In the genomic region with DNA sequence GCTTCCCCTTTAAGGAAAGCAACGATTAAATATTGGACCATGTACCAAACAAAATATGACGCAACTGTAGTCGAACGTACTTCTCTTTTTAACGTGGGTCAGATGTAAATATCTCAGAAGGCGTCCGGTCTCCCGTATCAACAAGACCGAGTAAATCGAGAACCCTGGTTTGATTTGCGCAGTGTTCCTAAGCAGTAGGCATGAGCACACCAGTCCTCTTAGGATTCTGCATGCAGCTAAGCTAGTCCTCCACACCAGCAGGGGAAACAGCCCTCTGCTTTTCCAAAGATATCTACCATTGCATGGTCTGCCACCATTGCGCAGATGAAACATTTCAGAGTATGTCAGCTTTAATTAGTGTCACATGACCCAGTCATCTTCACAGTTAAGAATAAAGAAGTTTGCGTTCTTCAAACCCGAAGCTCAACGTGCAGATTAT, we compare ENCODE assay signal across 12 mouse cellular contexts.
A peak's percentile ranks its signal among the peaks of the same experiment; 100 is the strongest.
DNase-seq lines count a peak whose midpoint lies in the region; ATAC-seq and TF ChIP-seq lines count a peak whose summit lies in the region.
"Had no signal": no experiment of that assay in that cellular context is flagged by ENCODE, and none has a peak within 500 bp of the region (broad histone marks: within the 10 kb centered on the region; RNA-seq: fewer than 3 reads in every experiment).

No protein-coding gene starts in this region.

- peaks cover 6% of the 10 kb centered on the region for H3K36me3 ChIP-seq in forebrain, embryonic 10.5 days (replicated peaks)
- no peaks in the 10 kb centered on the region for H3K36me3 ChIP-seq in hindbrain, embryonic 15.5 days
- H3K36me3 ChIP-seq in midbrain, postnatal 0 days (ENCODE audit: insufficient read depth, low read length), result no peaks in the 10 kb centered on the region

- no peak overlapping the region for H3K4me3 ChIP-seq in forebrain, embryonic 10.5 days
- no peak overlapping the region for H3K4me3 ChIP-seq in hindbrain, embryonic 15.5 days
- no peak overlapping the region for H3K4me3 ChIP-seq in midbrain, postnatal 0 days (ENCODE audit: low read depth, low read length)
- H3K4me3 ChIP-seq: erythroblast, embryonic 14.5 days; heart, embryonic 15.5 days had no signal

- TF ChIP-seq CTCF in midbrain, postnatal 0 days (IDR thresholded peaks at IDR 0.05), result peak; percentile 45

- 70% methylated on average over 15 of the region's 15 CpGs for WGBS in forebrain, embryonic 10.5 days
- 72% methylated on average over 15 of the region's 15 CpGs for WGBS in hindbrain, embryonic 15.5 days
- WGBS in midbrain, postnatal 0 days, result 32% methylated on average over 15 of the region's 15 CpGs

- DNase-seq in embryo, embryonic 11 days, result peak; percentile 40
- DNase-seq in embryo, embryonic 10.5 days (ENCODE audit: low spot score), result no peak
- DNase-seq in forebrain, embryonic 10.5 days (ENCODE audit: extremely low spot score, low spot score), result no peak
- DNase-seq in midbrain, postnatal 0 days (ENCODE audit: low spot score), result peak; percentile 64
- no peak for DNase-seq in natural killer cell, adult 2 months (ENCODE audit: low spot score in 2 of 2)
- no peak for DNase-seq in layer of hippocampus, postnatal 14 days (ENCODE audit: low spot score in 2 of 2)
- no peak for DNase-seq in cerebellum, postnatal 36 days
- DNase-seq: gastrocnemius, postnatal 10 days; lung, adult 18-20 months had no signal

- no peak overlapping the region for H3K9ac ChIP-seq in hindbrain, embryonic 15.5 days
- no peak overlapping the region for H3K9ac ChIP-seq in midbrain, postnatal 0 days (replicated peaks; ENCODE audit: low read length, poor library complexity, severe bottlenecking)
- H3K9ac ChIP-seq: heart, embryonic 15.5 days had no signal

- H3K9me3 ChIP-seq in forebrain, embryonic 10.5 days, result peaks cover 11% of the 10 kb centered on the region
- H3K9me3 ChIP-seq in hindbrain, embryonic 15.5 days, result no peaks in the 10 kb centered on the region
- H3K9me3 ChIP-seq in midbrain, postnatal 0 days (ENCODE audit: low read length), result no peaks in the 10 kb centered on the region
- H3K9me3 ChIP-seq: heart, embryonic 15.5 days had no signal

- peaks cover 42% of the 10 kb centered on the region for H3K4me1 ChIP-seq in forebrain, embryonic 10.5 days
- peaks cover 16% of the 10 kb centered on the region for H3K4me1 ChIP-seq in hindbrain, embryonic 15.5 days (replicated peaks)
- H3K4me1 ChIP-seq in midbrain, postnatal 0 days (ENCODE audit: insufficient read depth, low read length), result no peaks in the 10 kb centered on the region
- H3K4me1 ChIP-seq: heart, embryonic 15.5 days had no signal

- H3K4me2 ChIP-seq in hindbrain, embryonic 15.5 days, result peak overlapping the region; percentile 6; the same call in 1 of the 2 replicates
- peak overlapping the region; percentile 30 for H3K4me2 ChIP-seq in midbrain, postnatal 0 days (ENCODE audit: low read depth, low read length, poor library complexity, severe bottlenecking)
- H3K4me2 ChIP-seq: heart, embryonic 15.5 days had no signal

- H3K27me3 ChIP-seq in forebrain, embryonic 10.5 days (ENCODE audit: poor library complexity, severe bottlenecking), result peaks cover 16% of the 10 kb centered on the region
- H3K27me3 ChIP-seq in hindbrain, embryonic 15.5 days, result no peaks in the 10 kb centered on the region
- no peaks in the 10 kb centered on the region for H3K27me3 ChIP-seq in midbrain, postnatal 0 days (ENCODE audit: insufficient read depth, low read length)
- H3K27me3 ChIP-seq: heart, embryonic 15.5 days had no signal

- H3K27ac ChIP-seq in forebrain, embryonic 10.5 days, result peak overlapping the region; percentile 56; the same call in 1 of the 2 replicates
- peak overlapping the region; percentile 54; the same call in 1 of the 2 replicates for H3K27ac ChIP-seq in hindbrain, embryonic 15.5 days (replicated peaks)
- H3K27ac ChIP-seq in midbrain, postnatal 0 days (ENCODE audit: low read depth, low read length), result peak overlapping the region; percentile 79
- H3K27ac ChIP-seq: heart, embryonic 15.5 days had no signal

- peak; percentile 67 for ATAC-seq in hindbrain, embryonic 15.5 days (ENCODE audit: low FRiP score, low read depth)
- ATAC-seq in midbrain, postnatal 0 days (ENCODE audit: low FRiP score), result peak; percentile 87

Comparison
In these comparisons a context has a peak if more than half of its experiments do, and no peak if none do; other contexts are left out.
1. DNase-seq: peak in embryo, embryonic 11 days (single experiment) and midbrain, postnatal 0 days (single experiment); none in embryo, embryonic 10.5 days (single experiment), forebrain, embryonic 10.5 days (single experiment), natural killer cell, adult 2 months (0 of 2), layer of hippocampus, postnatal 14 days (0 of 2) and cerebellum, postnatal 36 days (0 of 2).
2. Peak in every context shown above with its lines, with median percentiles within 50 percentile points of each other: H3K27ac ChIP-seq.